Mouse (Mus musculus) liver, embryonic 14.5 days (tissue): Measurements from ENCODE around the gene Ncs1. TPM values are rescaled to one million over a fixed set of nuclear protein-coding genes. Genes with fewer than 3 reads are reported as not detected.

Experiments used
- ATAC-seq: fragments of 200-750 bp; cut with Nextera tagmentation; 2 replicates; pipeline ENCODE4 v1.8.0; 2017; ENCODE audit warnings: moderate number of reproducible peaks, mild to moderate bottlenecking, moderate library complexity; ENCODE audit not compliant: insufficient read depth
- DNase-seq, 3 experiments: peaks; one replicate each; pipeline ENCODE4 v3.0.0-alpha.2; 2012 to 2013; ENCODE audit warnings: low read depth in 3 of 3, low spot score in 3 of 3
- H3K27ac ChIP-seq: fragments of 300-500 bp; sonication (generic); 2 replicates; pipeline ENCODE4 v1.5.1; 2014; ENCODE audit warnings: moderate library complexity, mild to moderate bottlenecking, control low read depth, inconsistent platforms
- H3K27me3 ChIP-seq: fragments of 300-500 bp; sonication (generic); 2 replicates; pipeline ENCODE4 v1.6.1; 2014; ENCODE audit warnings: mild to moderate bottlenecking, low read length, moderate library complexity; ENCODE audit not compliant: control insufficient read depth, insufficient read depth
- H3K36me3 ChIP-seq: fragments of 300-500 bp; sonication (generic); replicated peaks from 2 replicates; pipeline ENCODE4 v1.6.1; 2014; ENCODE audit warnings: low read depth; ENCODE audit not compliant: control insufficient read depth, insufficient read depth
- H3K4me1 ChIP-seq, 2 experiments: fragments of 200-500 bp in 1 of 2; fragments of 300-500 bp in 1 of 2; sonication (generic) in 1 of 2; replicated peaks; 2 replicates each; pipeline ENCODE4 v1.6.1; 2012 to 2014; ENCODE audit warnings: antibody characterized with exemption in 1 of 2, inconsistent platforms in 1 of 2, low read length in 1 of 2; ENCODE audit not compliant: control insufficient read depth in 2 of 2, insufficient read depth in 2 of 2
- H3K4me2 ChIP-seq: fragments of 300-500 bp; sonication (generic); 2 replicates; pipeline ENCODE4 v1.6.1; 2014; ENCODE audit warnings: low read depth, mild to moderate bottlenecking, control low read depth, moderate library complexity
- H3K4me3 ChIP-seq, 2 experiments: fragments of 200-500 bp in 1 of 2; fragments of 300-500 bp in 1 of 2; sonication (generic) in 1 of 2; 2 replicates each; pipeline ENCODE4 v1.5.1; 2012 to 2014; ENCODE audit warnings: low read depth in 2 of 2, low read length in 2 of 2, mild to moderate bottlenecking in 2 of 2, control low read depth in 1 of 2, inconsistent platforms in 1 of 2, moderate library complexity in 1 of 2; ENCODE audit not compliant: insufficient read depth in 1 of 2
- H3K9ac ChIP-seq: fragments of 300-500 bp; sonication (generic); replicated peaks from 2 replicates; pipeline ENCODE4 v1.6.1; 2014; ENCODE audit warnings: mild to moderate bottlenecking, control low read depth, moderate library complexity
- H3K9me3 ChIP-seq: fragments of 300-500 bp; sonication (generic); 2 replicates; pipeline ENCODE4 v1.6.1; 2016; ENCODE audit warnings: low read length, mixed read lengths; ENCODE audit not compliant: control insufficient read depth
- CTCF ChIP-seq: IDR thresholded peaks from 2 replicates; pipeline ENCODE4 v1.5.1; 2016; ENCODE audit warnings: antibody characterized with exemption, low read depth, control low read depth
- EP300 ChIP-seq: IDR thresholded peaks from 2 replicates; pipeline ENCODE4 v1.6.1; 2016; ENCODE audit warnings: antibody characterized with exemption, low read depth
- WGBS: fragments of 180-500 bp; shearing (Covaris S2); extraction: QIAGEN DNeasy Blood & Tissue Kit; methylation state at CpG from one replicate; pipeline ENCODE4 v1.1.7; 2014; ENCODE audit not compliant: insufficient replicate concordance; 5-methylcytosine and 5-hydroxymethylcytosine counted together
- polyA plus RNA-seq, 2 experiments: library from polyadenylated mRNA; depleted of rRNA in 1 of 2; stranded (reverse) in 1 of 2; unstranded in 1 of 2; fragments of >200 nt; fragmentation: Nextera tagmentation in 1 of 2; extraction: Ambion mirVana in 1 of 2; gene quantifications; 2 replicates each; pipeline versions ENCODE4 v1.2.1 to v1.2.3; 2012 to 2014

The Ncs1 gene
- polyA plus RNA-seq, 2 experiments = 0.42 to 1.4 TPM

GRCm38 (mm10) chr2:31202956-31203355 lies 42.7 kb upstream of the Ncs1 start:
- DNase-seq (no peak), ATAC-seq (no peak)
- H3K27ac ChIP-seq = no peak overlapping the region
- H3K9ac ChIP-seq = no peak overlapping the region
- H3K4me3 ChIP-seq = no peak overlapping the region
- no peak overlapping the region for H3K4me2 ChIP-seq
- H3K4me1 ChIP-seq = peaks cover 0 to 13% of the 10 kb centered on the region in 2 experiments; a peak in 1 of 4 replicates
- no peak for TF ChIP-seq EP300
- no peak for TF ChIP-seq CTCF
- no peaks in the 10 kb centered on the region for H3K36me3 ChIP-seq
- no peaks in the 10 kb centered on the region for H3K9me3 ChIP-seq
- H3K27me3 ChIP-seq = no peaks in the 10 kb centered on the region
- 78% methylated on average over 4 of the region's 4 CpGs for WGBS

GRCm38 (mm10) chr2:31204677-31205076 lies 40.9 kb upstream of the Ncs1 start:
- H3K27me3 ChIP-seq = no peaks in the 10 kb centered on the region
- H3K4me2 ChIP-seq = no peak overlapping the region
- H3K9ac ChIP-seq = no peak overlapping the region
- 73% methylated on average over 5 of the region's 5 CpGs for WGBS
- no peak for DNase-seq
- no peak for ATAC-seq
- no peak overlapping the region for H3K27ac ChIP-seq
- TF ChIP-seq EP300 = no peak
- no peak for TF ChIP-seq CTCF
- peaks cover 0 to 13% of the 10 kb centered on the region in 2 experiments; a peak in 1 of 4 replicates for H3K4me1 ChIP-seq
- no peak overlapping the region for H3K4me3 ChIP-seq
- H3K9me3 ChIP-seq = no peaks in the 10 kb centered on the region
- no peaks in the 10 kb centered on the region; the same call in 1 of the 2 replicates for H3K36me3 ChIP-seq

- DNase-seq (no peak), ATAC-seq (no peak)
- TF ChIP-seq EP300 (no peak), CTCF (no peak)
- H3K27ac ChIP-seq = no peak overlapping the region
- H3K9me3 ChIP-seq = no peaks in the 10 kb centered on the region
- 68% methylated on average over 4 of the region's 4 CpGs for WGBS
- no peak overlapping the region for H3K4me3 ChIP-seq
- peaks cover 0 to 10% of the 10 kb centered on the region in 2 experiments; a peak in 1 of 4 replicates for H3K4me1 ChIP-seq
- H3K4me2 ChIP-seq = no peak overlapping the region
- H3K36me3 ChIP-seq = no peaks in the 10 kb centered on the region; the same call in 1 of the 2 replicates
- no peaks in the 10 kb centered on the region for H3K27me3 ChIP-seq
- H3K9ac ChIP-seq = no peak overlapping the region
Observed at GRCm38 (mm10) chr2:31206211-31206610, 39.4 kb upstream of the Ncs1 start.

GRCm38 (mm10) chr2:31206882-31207281 lies 38.7 kb upstream of the Ncs1 start:
- H3K27me3 ChIP-seq = no peaks in the 10 kb centered on the region
- H3K9me3 ChIP-seq = no peaks in the 10 kb centered on the region
- no peak overlapping the region for H3K4me3 ChIP-seq
- ATAC-seq (no peak), DNase-seq (no peak)
- TF ChIP-seq CTCF = no peak
- no peak for TF ChIP-seq EP300
- H3K27ac ChIP-seq = no peak overlapping the region
- peaks cover 0 to 8% of the 10 kb centered on the region in 2 experiments; a peak in 1 of 4 replicates for H3K4me1 ChIP-seq
- H3K9ac ChIP-seq = no peak overlapping the region
- H3K36me3 ChIP-seq = no peaks in the 10 kb centered on the region; the same call in 1 of the 2 replicates
- H3K4me2 ChIP-seq = no peak overlapping the region
- WGBS = 71% methylated on average over 8 of the region's 8 CpGs

- no peak overlapping the region for H3K27ac ChIP-seq
- H3K9me3 ChIP-seq = no peaks in the 10 kb centered on the region
- DNase-seq = no peak
- no peak overlapping the region for H3K4me3 ChIP-seq
- TF ChIP-seq EP300 (no peak), CTCF (no peak)
- no peaks in the 10 kb centered on the region for H3K27me3 ChIP-seq
- H3K36me3 ChIP-seq = no peaks in the 10 kb centered on the region; the same call in 1 of the 2 replicates
- 75% methylated on average over 13 of the region's 13 CpGs for WGBS
- no peak for ATAC-seq
- no peaks in the 10 kb centered on the region for H3K4me1 ChIP-seq
- no peak overlapping the region for H3K4me2 ChIP-seq
- no peak overlapping the region for H3K9ac ChIP-seq
Observed at GRCm38 (mm10) chr2:31208544-31209142, 37.0 kb upstream of the Ncs1 start.
